Mouse (Mus musculus) forebrain, embryonic 12.5 days (tissue): ENCODE measurements around the gene Pitx1. TPM values are rescaled to one million over a fixed set of nuclear protein-coding genes. Genes with fewer than 3 reads are reported as not detected.

Experiments used
- ATAC-seq: fragments of 200-750 bp; cut with Nextera tagmentation; 2 replicates; pipeline ENCODE4 v1.8.0; 2017; ENCODE audit warnings: moderate TSS enrichment; ENCODE audit not compliant: low FRiP score
- H3K27ac ChIP-seq: fragments of 300-500 bp; sonication (generic); 2 replicates; pipeline ENCODE4 v1.5.1; 2016; ENCODE audit warnings: mild to moderate bottlenecking
- H3K27me3 ChIP-seq: fragments of 300-500 bp; sonication (generic); 2 replicates; pipeline ENCODE4 v1.6.1; 2016; ENCODE audit warnings: mild to moderate bottlenecking
- H3K36me3 ChIP-seq: fragments of 300-500 bp; sonication (generic); replicated peaks from 2 replicates; pipeline ENCODE4 v1.6.1; 2016; ENCODE audit warnings: mild to moderate bottlenecking
- H3K4me1 ChIP-seq: fragments of 300-500 bp; sonication (generic); 2 replicates; pipeline ENCODE4 v1.6.1; 2016
- H3K4me2 ChIP-seq: fragments of 300-500 bp; sonication (generic); 2 replicates; pipeline ENCODE4 v1.6.1; 2016; ENCODE audit warnings: mild to moderate bottlenecking, moderate library complexity
- H3K4me3 ChIP-seq: fragments of 300-500 bp; sonication (generic); replicated peaks from 2 replicates; pipeline ENCODE4 v1.5.1; 2016; ENCODE audit warnings: mild to moderate bottlenecking
- H3K9ac ChIP-seq: fragments of 300-500 bp; sonication (generic); 2 replicates; pipeline ENCODE4 v1.6.1; 2016; ENCODE audit warnings: mild to moderate bottlenecking
- H3K9me3 ChIP-seq: fragments of 300-500 bp; sonication (generic); 2 replicates; pipeline ENCODE4 v1.6.1; 2016
- WGBS: fragments of 180-500 bp; shearing (Covaris S2); methylation state at CpG from one replicate; pipeline ENCODE4 v1.1.7; 2016; 5-methylcytosine and 5-hydroxymethylcytosine counted together
- polyA plus RNA-seq: library from polyadenylated mRNA; unstranded; fragments of >200 nt; fragmentation: Nextera tagmentation; extraction: Ambion mirVana; gene quantifications from 2 replicates; pipeline ENCODE4 v1.2.1, GENCODE M21; 2016

Gene Pitx1
- polyA plus RNA-seq, 1 experiment from 2014 or later: 2.8 TPM

DNA sequence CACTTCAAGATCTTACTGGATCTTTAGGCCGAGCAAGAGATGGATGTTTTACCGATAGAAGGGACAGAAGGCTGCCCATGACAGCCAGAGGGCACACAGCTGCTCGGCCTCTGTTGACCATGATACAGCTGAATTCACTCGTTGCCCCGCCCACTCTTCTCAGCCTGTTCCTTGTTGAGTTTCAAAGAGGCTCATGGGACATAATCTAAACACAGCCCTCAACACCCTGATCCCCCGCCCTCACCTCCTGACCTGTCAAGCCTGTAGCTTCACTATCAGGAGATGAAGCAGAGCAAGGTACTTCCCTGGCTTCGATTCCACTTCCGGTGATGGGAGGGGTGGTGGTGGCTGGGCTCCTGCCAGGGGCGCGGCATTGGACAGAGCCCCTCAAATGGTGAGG lies 11.8 kb upstream of the Pitx1 start:
- Histone ChIP-seq H3K4me3 (no peak overlapping the region), H3K9ac (no peak overlapping the region), H3K36me3 (no peaks in the 10 kb centered on the region), H3K9me3 (0 out of 2 replicates have a peak, but pooled peaks cover 6% of the 10 kb centered on the region), H3K27ac (no peak overlapping the region), H3K27me3 (peaks cover 33% of the 10 kb centered on the region), H3K4me1 (peaks cover 4% of the 10 kb centered on the region; the same call in 1 of the 2 replicates), H3K4me2 (no peak overlapping the region)
- 75% methylated on average over 10 of the region's 10 CpGs for WGBS
- no peak for ATAC-seq

DNA sequence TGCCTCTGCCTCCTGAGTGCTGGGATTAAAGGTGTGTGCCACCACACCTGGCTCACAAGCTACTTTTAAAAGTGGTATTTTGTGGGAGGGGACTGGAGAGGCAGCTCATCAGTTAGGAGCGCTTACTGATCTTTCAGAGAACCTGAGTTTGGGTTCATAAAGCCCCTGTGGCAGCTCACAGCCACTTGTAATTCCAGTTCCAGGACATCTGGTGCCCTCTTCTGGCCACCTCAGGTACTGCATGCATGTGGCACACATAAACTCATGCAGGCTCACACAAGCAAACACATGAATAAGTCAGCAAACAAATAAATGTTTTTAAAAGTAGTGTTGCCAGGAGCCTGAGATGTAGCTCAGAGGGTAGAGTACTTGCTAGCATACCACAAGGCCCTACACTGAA lies 7.7 kb upstream of the Pitx1 start:
- Histone ChIP-seq H3K27me3 (peaks cover 70% of the 10 kb centered on the region), H3K9me3 (0 out of 2 replicates have a peak, but pooled peaks cover 6% of the 10 kb centered on the region), H3K9ac (no peak overlapping the region), H3K36me3 (no peaks in the 10 kb centered on the region), H3K4me1 (peaks cover 17% of the 10 kb centered on the region; the same call in 1 of the 2 replicates), H3K4me2 (no peak overlapping the region), H3K4me3 (no peak overlapping the region), H3K27ac (no peak overlapping the region)
- ATAC-seq: no peak
- 89% methylated on average over 1 of the region's 1 CpGs for WGBS

DNA sequence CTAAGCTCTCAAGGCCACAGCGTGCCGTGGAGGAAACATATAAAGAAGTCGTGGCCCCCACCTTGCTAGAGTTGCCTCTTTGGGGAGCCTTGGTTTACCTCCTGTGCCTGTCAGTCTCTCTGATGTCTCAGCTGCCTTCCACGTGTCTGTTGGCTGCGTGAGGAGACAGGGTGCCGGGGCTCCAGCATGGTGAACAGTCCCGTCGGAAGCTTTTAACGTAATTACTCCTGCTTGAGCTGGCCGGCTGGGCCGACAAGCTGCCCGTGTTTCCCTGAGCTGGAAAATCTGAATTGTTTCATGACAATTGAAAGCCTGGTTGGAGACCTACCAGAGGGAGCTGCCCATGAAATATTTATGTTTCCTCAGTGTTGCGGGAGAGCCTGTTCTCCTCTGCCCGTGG lies 4.2 kb upstream of the Pitx1 start:
- 17% methylated on average over 14 of the region's 14 CpGs for WGBS
- Histone ChIP-seq H3K9me3 (0 out of 2 replicates have a peak, but pooled peaks cover 6% of the 10 kb centered on the region), H3K9ac (no peak overlapping the region), H3K4me3 (no peak overlapping the region), H3K4me2 (no peak overlapping the region), H3K27me3 (peaks cover 87% of the 10 kb centered on the region), H3K36me3 (no peaks in the 10 kb centered on the region), H3K4me1 (peaks cover 20% of the 10 kb centered on the region), H3K27ac (no peak overlapping the region)
- no peak for ATAC-seq

DNA sequence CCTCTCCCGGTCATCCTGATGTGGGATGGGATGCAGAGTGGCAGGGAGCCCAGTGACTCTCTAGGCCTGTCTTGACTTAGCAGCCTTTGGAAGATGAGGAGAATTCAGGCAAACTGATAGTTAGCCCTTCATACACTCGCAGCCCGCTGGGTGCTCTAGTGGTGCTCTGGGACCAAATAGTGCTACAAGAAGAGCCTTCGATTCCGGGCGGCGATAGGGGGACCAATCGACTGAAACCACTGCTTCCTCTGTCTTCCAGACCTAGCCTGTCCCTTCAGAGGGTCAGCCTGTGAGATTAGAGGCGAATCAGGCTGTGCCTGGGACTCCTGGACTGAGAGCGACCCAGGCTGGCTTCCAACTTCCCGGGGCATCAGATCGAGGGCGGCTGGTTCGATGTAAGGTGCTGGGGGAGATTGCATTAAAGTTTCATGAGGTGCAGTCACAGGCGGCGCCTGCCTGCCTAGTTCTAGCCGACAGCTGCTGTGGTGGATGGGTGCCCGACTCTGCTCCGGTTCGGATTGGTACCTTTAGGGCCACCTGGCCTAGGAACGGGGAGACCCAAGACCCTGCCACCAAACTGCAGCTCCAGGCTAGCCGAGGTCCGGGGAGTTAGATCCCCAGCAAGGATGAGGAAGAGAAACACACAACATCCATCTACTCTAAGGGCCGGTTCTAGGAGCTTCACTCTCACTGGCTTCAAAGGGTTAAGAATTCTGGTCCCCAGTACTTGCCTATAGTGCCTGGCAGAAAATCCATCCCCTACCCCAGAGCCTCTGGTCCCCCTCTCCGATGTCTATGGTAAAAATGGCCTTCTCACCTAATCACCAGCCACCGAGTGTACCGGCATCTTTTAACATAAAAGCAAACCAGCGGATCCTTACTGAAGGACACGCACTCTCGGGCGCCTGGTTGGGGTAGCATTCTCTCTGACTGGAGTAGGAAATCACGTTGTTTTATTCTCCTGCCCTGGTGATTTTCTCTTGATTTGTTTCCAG lies 1.1 kb upstream of the Pitx1 start:
- Histone ChIP-seq H3K4me1 (peaks cover 20% of the 10 kb centered on the region), H3K4me2 (no peak overlapping the region), H3K9me3 (no peaks in the 10 kb centered on the region), H3K27ac (no peak overlapping the region), H3K4me3 (no peak overlapping the region), H3K36me3 (no peaks in the 10 kb centered on the region), H3K9ac (no peak overlapping the region), H3K27me3 (peaks cover 100% of the 10 kb centered on the region)
- no peak for ATAC-seq
- under 1% methylated on average over 32 of the region's 32 CpGs for WGBS

DNA sequence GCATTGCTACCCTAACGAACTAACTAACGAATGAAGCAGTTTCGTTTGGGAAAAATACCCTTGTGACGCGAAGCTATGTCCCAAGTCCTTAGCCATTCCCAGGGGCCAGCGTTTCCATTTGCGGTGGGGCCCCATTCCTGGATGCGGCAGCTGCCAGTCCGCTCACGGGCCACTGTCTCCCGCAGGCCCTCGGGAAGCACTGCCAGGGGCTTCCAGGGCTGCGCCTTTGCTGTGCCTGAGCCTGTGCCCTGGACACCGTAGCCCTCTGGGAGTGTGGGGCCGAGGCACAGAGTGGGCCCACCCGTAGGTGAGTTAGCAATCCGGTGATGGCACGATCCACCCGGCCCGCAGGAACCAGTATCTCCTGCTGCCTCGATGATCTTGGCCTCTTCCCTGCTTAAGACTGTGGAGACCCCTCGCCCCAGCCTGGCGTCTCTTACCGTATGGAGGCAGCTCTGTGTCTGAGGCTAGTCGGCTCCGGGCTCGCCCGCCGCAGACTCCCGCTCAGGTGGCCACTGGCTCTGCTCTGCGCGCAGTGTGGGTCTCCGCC lies 369 bp downstream of the Pitx1 start:
- H3K4me3 ChIP-seq: peak overlapping the region; percentile 22
- H3K9ac ChIP-seq: no peak overlapping the region
- H3K36me3 ChIP-seq: no peaks in the 10 kb centered on the region
- H3K27ac ChIP-seq: no peak overlapping the region
- H3K4me2 ChIP-seq: peak overlapping the region; percentile 32
- under 1% methylated on average over 32 of the region's 33 CpGs for WGBS
- peaks cover 100% of the 10 kb centered on the region for H3K27me3 ChIP-seq
- H3K4me1 ChIP-seq: peaks cover 28% of the 10 kb centered on the region
- no peak for ATAC-seq
- no peaks in the 10 kb centered on the region for H3K9me3 ChIP-seq

DNA sequence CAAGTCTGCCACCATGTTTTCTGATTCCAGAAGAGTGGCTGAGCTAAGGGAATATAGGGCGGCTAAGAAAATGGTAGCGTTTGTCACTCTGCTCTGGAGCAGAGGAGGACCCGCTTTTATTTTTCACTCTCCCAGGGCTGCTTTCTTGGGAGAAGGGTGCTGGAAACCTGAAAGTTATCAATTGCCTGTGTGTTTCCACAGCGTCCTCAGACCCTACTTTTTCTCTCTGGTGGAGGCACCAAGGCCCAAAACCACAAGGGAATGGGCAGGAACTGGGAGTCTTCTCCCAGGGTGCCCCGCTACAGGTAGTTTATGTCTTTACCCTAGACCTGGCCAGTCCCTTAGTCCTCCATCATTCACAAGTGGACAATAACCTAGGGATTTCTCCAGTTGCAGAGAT lies 1.3 kb downstream of the Pitx1 start:
- H3K4me2 ChIP-seq: no peak overlapping the region
- no peak overlapping the region for H3K9ac ChIP-seq
- no peak overlapping the region for H3K27ac ChIP-seq
- H3K9me3 ChIP-seq: no peaks in the 10 kb centered on the region
- peaks cover 28% of the 10 kb centered on the region for H3K4me1 ChIP-seq
- ATAC-seq: no peak
- no peak overlapping the region for H3K4me3 ChIP-seq
- no peaks in the 10 kb centered on the region for H3K36me3 ChIP-seq
- WGBS: 2% methylated on average over 5 of the region's 5 CpGs
- peaks cover 100% of the 10 kb centered on the region for H3K27me3 ChIP-seq

DNA sequence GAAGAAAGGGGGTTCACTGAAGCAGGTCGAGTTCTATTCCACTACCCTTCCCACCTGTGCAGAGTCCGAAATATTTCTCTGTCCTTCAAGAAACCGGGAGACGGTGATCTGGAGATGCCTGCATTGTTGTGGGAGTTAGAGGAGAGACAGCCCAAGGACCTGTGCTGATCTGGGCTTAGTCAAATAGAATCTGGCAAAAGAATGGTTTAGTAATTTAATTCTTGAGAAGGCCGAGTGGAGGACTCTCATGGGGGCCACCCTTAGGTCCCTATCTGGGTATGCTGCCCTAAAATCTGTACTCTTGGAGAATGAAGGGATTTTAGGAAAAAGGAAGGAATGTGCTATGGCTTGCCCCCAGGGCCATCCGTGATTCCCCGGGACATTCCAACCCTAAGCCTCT lies 2.1 kb downstream of the Pitx1 start:
- H3K9ac ChIP-seq: no peak overlapping the region
- peaks cover 97% of the 10 kb centered on the region for H3K27me3 ChIP-seq
- H3K9me3 ChIP-seq: no peaks in the 10 kb centered on the region
- peaks cover 28% of the 10 kb centered on the region for H3K4me1 ChIP-seq
- H3K27ac ChIP-seq: no peak overlapping the region
- H3K4me2 ChIP-seq: no peak overlapping the region
- no peak overlapping the region for H3K4me3 ChIP-seq
- H3K36me3 ChIP-seq: no peaks in the 10 kb centered on the region
- ATAC-seq: no peak
- 4% methylated on average over 7 of the region's 7 CpGs for WGBS

DNA sequence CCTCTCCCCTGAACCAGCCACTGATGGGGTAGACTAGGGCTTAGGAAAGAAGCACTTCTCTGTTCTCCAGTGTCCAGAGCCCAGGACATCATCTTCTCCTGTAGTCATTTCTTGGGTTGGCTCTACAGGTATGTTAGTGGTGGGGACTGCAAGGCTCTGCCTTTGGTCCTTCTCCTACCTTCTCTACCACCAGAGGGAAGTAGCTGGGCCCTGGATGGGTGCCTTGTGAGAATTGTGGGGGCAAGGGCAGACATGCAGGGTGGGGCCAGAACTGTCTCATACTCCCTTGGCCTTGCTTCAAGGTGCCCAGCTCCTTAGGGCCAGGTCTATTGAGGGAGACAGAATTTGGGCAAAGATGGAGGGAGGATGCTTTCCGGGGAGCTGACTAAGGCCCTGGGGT lies 3.4 kb downstream of the Pitx1 start:
- Histone ChIP-seq H3K4me2 (no peak overlapping the region), H3K9ac (no peak overlapping the region), H3K4me3 (no peak overlapping the region), H3K36me3 (no peaks in the 10 kb centered on the region), H3K27ac (no peak overlapping the region), H3K4me1 (peaks cover 36% of the 10 kb centered on the region), H3K27me3 (peaks cover 97% of the 10 kb centered on the region), H3K9me3 (no peaks in the 10 kb centered on the region)
- ATAC-seq: no peak
- WGBS: 36% methylated on average over 1 of the region's 1 CpGs

DNA sequence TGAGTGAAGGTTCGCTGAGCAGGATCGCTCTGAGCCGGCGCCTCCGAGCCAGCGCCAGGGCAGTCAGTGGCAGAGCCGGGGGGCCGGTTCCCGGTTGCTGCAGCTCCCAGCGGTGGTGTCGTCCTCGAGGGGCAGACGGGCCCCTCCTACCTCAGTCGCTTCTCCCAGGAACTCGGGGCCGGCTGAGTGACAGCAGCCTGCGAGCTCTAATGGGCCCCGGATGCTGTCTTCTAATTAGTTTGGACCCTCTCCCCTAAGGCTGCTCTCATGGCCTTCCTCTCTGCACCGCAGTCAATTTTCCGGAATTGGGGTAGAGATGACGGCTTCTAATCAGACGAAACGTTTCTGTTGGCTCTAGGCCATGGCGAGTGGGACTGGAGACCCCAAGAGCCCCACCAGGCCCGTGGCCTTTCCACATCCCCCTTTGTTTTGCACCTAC lies 4.3 kb downstream of the Pitx1 start:
- peak overlapping the region; percentile 45 for H3K4me2 ChIP-seq
- no peaks in the 10 kb centered on the region for H3K9me3 ChIP-seq
- H3K27me3 ChIP-seq: peaks cover 93% of the 10 kb centered on the region
- H3K36me3 ChIP-seq: no peaks in the 10 kb centered on the region
- H3K27ac ChIP-seq: no peak overlapping the region
- H3K9ac ChIP-seq: no peak overlapping the region
- H3K4me1 ChIP-seq: peaks cover 36% of the 10 kb centered on the region
- peak overlapping the region; percentile 30; the same call in 1 of the 2 replicates for H3K4me3 ChIP-seq
- no peak for ATAC-seq
- WGBS: under 1% methylated on average over 25 of the region's 25 CpGs

DNA sequence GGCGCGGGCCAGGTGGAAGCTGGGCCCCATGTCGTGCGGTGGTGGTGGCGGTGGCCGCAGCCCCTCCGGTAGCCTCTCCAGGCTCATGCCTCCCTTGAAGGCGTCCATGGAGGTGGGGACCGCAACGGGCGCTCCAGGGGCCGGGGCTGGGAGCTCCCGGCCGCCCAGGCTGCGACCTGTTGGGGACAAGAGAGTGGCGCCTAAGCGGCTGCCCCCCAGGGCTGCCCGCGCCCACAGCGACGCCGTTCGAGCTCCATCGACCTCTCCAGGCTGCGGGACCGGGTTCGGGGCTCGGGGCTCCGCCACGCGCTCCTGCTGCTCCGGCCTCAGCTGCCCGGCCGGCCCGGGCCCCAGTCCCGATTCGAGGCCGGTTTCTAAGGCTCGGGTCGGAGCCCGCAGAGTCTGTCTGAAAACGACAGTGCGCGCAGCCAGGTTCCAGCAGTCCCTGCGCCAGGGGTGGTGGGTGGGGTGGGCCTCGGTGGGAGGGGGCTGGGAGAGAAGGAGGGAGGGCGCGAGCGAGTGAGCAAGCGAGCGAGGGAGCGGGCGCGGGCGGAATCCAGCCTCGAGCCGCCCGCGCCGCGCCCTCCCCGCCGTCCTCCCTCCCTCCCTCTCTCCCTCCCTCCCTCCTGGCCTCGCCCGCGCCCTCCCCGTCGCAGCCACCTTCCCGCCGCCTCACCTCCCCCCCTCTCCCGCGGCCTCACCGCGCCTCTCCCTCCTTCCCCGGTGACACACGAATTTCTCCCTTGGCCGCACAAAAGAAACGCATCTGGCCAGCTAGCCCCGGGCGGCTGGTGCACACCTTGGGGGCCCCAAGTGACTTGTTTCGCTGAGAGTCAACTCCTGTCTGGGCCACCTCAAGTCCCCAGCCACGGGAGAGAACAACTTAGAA lies 4.9 kb downstream of the Pitx1 start:
- H3K4me1 ChIP-seq: peaks cover 37% of the 10 kb centered on the region
- under 1% methylated on average over 61 of the region's 82 CpGs for whole genome bisulfite sequencing
- no peaks in the 10 kb centered on the region for H3K9me3 ChIP-seq
- peaks cover 92% of the 10 kb centered on the region for H3K27me3 ChIP-seq
- H3K27ac ChIP-seq: no peak overlapping the region
- no peak overlapping the region for H3K9ac ChIP-seq
- H3K36me3 ChIP-seq: no peaks in the 10 kb centered on the region
- peak overlapping the region; percentile 30 for H3K4me3 ChIP-seq
- peak overlapping the region; percentile 45 for H3K4me2 ChIP-seq
- ATAC-seq: no peak

DNA sequence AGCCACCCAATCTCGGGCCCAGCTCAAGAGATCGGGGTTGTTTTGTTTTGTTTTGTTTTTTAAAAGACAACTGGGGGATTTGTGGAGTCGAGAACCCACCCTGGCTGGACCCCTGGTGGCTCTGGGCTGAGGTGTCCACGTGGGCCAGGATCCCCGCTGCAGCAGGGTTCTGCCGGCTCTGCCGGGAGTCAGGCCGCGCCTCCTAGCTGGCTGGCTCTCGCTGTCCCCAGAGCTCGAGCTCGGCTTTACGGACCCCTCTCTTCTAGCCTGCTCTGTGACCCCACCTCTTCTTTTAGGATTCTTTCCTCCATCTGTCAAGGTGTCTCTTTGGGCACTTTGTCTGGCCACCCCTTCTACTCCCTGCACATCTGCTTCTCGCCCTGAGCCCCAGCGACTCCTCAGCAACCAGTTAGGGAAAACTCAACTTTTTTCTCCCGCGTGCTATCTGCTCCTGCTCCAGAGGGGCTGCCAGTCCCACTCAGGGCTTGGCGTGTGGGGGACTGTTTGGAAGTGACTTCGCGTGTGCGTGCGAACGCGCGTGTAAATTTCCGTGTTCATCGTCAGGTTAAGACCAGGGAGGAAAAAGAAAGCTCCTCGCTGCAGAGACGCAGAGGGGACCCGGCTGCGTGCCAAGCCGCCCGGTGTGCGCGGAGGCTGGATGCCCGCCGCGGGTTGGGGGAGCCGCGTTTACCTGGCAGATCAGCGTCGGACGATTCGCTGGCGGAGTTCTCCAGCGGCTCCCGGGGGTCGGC lies 5.7 kb downstream of the Pitx1 start:
- WGBS: under 1% methylated on average over 48 of the region's 48 CpGs
- H3K9ac ChIP-seq: no peak overlapping the region
- H3K27me3 ChIP-seq: peaks cover 92% of the 10 kb centered on the region
- H3K27ac ChIP-seq: no peak overlapping the region
- peak overlapping the region; percentile 45 for H3K4me2 ChIP-seq
- peak overlapping the region; percentile 30 for H3K4me3 ChIP-seq
- peaks cover 39% of the 10 kb centered on the region for H3K4me1 ChIP-seq
- no peak for ATAC-seq
- H3K36me3 ChIP-seq: no peaks in the 10 kb centered on the region
- H3K9me3 ChIP-seq: no peaks in the 10 kb centered on the region
